Mouse (Mus musculus): Measurements from ENCODE around the gene Fbf1. TPM values are rescaled to one million over a fixed set of nuclear protein-coding genes. Genes with fewer than 3 reads are reported as not detected.

The Fbf1 gene
- total and polyA plus RNA-seq, 2 experiments from 2014 or later: 35.3 to 68.1 TPM

- H3K4me3 ChIP-seq (ENCODE audit: low read length): no peak overlapping the region
- H3K4me2 ChIP-seq (ENCODE audit: low read depth, low read length): no peak overlapping the region
- 0 out of 2 replicates have a peak overlapping the region, but pooled peaks have one; percentile 3 for H3K9ac ChIP-seq (replicated peaks; ENCODE audit: low read length)
- H3K9me3 ChIP-seq (ENCODE audit: low read length): no peaks in the 10 kb centered on the region
- H3K27me3 ChIP-seq (ENCODE audit: insufficient read depth, low read length): no peaks in the 10 kb centered on the region
- ATAC-seq (peak; percentile 85; the same call in 1 of the 2 replicates), DNase-seq (ENCODE audit: low spot score) (peak; percentile 69)
- TF ChIP-seq CTCF (IDR thresholded peaks at IDR 0.05; ENCODE audit: low read depth): no peak; the same call in 1 of the 2 replicates
- 0 out of 2 replicates have a peak, but pooled peaks cover 6% of the 10 kb centered on the region for H3K4me1 ChIP-seq (ENCODE audit: insufficient read depth, low read length)
- 17% methylated on average over 11 of the region's 11 CpGs for WGBS
- H3K27ac ChIP-seq: peak overlapping the region; percentile 78
- H3K36me3 ChIP-seq (ENCODE audit: insufficient read depth, low read length): no peaks in the 10 kb centered on the region
Measured at GRCm38 (mm10) chr11:116101931-116102381, 66.0 kb downstream of the Fbf1 start.

GRCm38 (mm10) chr11:116100839-116101238 is 67.1 kb downstream of the Fbf1 start:
- H3K27ac ChIP-seq: peak overlapping the region; percentile 78; the same call in 1 of the 2 replicates
- TF ChIP-seq CTCF (IDR thresholded peaks at IDR 0.05; ENCODE audit: low read depth): no peak
- no peak overlapping the region for H3K9ac ChIP-seq (replicated peaks; ENCODE audit: low read length)
- no peaks in the 10 kb centered on the region for H3K27me3 ChIP-seq (ENCODE audit: insufficient read depth, low read length)
- H3K4me3 ChIP-seq (ENCODE audit: low read length): no peak overlapping the region
- no peaks in the 10 kb centered on the region for H3K9me3 ChIP-seq (ENCODE audit: low read length)
- 82% methylated on average over 7 of the region's 7 CpGs for WGBS
- ATAC-seq (no peak), DNase-seq (ENCODE audit: low spot score) (no peak)
- H3K4me1 ChIP-seq (ENCODE audit: insufficient read depth, low read length): 0 out of 2 replicates have a peak, but pooled peaks cover 6% of the 10 kb centered on the region
- no peaks in the 10 kb centered on the region for H3K36me3 ChIP-seq (ENCODE audit: insufficient read depth, low read length)
- no peak overlapping the region for H3K4me2 ChIP-seq (ENCODE audit: low read depth, low read length)

GRCm38 (mm10) chr11:116100385-116100784 is 67.6 kb downstream of the Fbf1 start:
- no peak for TF ChIP-seq CTCF (IDR thresholded peaks at IDR 0.05; ENCODE audit: low read depth)

GRCm38 (mm10) chr11:116099462-116099861 is 68.5 kb downstream of the Fbf1 start:
- no peaks in the 10 kb centered on the region for H3K36me3 ChIP-seq (ENCODE audit: insufficient read depth, low read length)
- TF ChIP-seq CTCF (IDR thresholded peaks at IDR 0.05; ENCODE audit: low read depth): no peak
- H3K9me3 ChIP-seq (ENCODE audit: low read length): no peaks in the 10 kb centered on the region
- 0 out of 2 replicates have a peak, but pooled peaks cover 6% of the 10 kb centered on the region for H3K4me1 ChIP-seq (ENCODE audit: insufficient read depth, low read length)
- 88% methylated on average over 6 of the region's 6 CpGs for WGBS
- no peak overlapping the region for H3K9ac ChIP-seq (replicated peaks; ENCODE audit: low read length)
- H3K4me3 ChIP-seq (ENCODE audit: low read length): no peak overlapping the region
- no peak overlapping the region for H3K27ac ChIP-seq
- no peak overlapping the region for H3K4me2 ChIP-seq (ENCODE audit: low read depth, low read length)
- DNase-seq (ENCODE audit: low spot score) (no peak), ATAC-seq (no peak)
- H3K27me3 ChIP-seq (ENCODE audit: insufficient read depth, low read length): no peaks in the 10 kb centered on the region

More at GRCm38 (mm10) chr11:116100385-116100784, 67.6 kb downstream of the Fbf1 start:
- 78% methylated on average over 6 of the region's 6 CpGs for WGBS
- Histone ChIP-seq H3K36me3 (ENCODE audit: insufficient read depth, low read length) (no peaks in the 10 kb centered on the region), H3K4me2 (ENCODE audit: low read depth, low read length) (no peak overlapping the region), H3K4me3 (ENCODE audit: low read length) (no peak overlapping the region), H3K27me3 (ENCODE audit: insufficient read depth, low read length) (no peaks in the 10 kb centered on the region), H3K9me3 (ENCODE audit: low read length) (no peaks in the 10 kb centered on the region), H3K27ac (no peak overlapping the region), H3K4me1 (ENCODE audit: insufficient read depth, low read length) (0 out of 2 replicates have a peak, but pooled peaks cover 6% of the 10 kb centered on the region), H3K9ac (replicated peaks; ENCODE audit: low read length) (no peak overlapping the region)
- no peak for ATAC-seq
- DNase-seq (ENCODE audit: low spot score): no peak

- Histone ChIP-seq H3K4me3 (ENCODE audit: low read length) (no peak overlapping the region), H3K27me3 (ENCODE audit: insufficient read depth, low read length) (no peaks in the 10 kb centered on the region), H3K4me1 (ENCODE audit: insufficient read depth, low read length) (no peaks in the 10 kb centered on the region), H3K27ac (no peak overlapping the region), H3K9me3 (ENCODE audit: low read length) (no peaks in the 10 kb centered on the region), H3K9ac (replicated peaks; ENCODE audit: low read length) (no peak overlapping the region), H3K36me3 (ENCODE audit: insufficient read depth, low read length) (no peaks in the 10 kb centered on the region), H3K4me2 (ENCODE audit: low read depth, low read length) (no peak overlapping the region)
- TF ChIP-seq CTCF (IDR thresholded peaks at IDR 0.05; ENCODE audit: low read depth): no peak
- DNase-seq (ENCODE audit: low spot score): no peak
- WGBS: 73% methylated on average over 14 of the region's 14 CpGs
- no peak for ATAC-seq
Measured at GRCm38 (mm10) chr11:116098711-116099460, 69.1 kb downstream of the Fbf1 start.

GRCm38 (mm10) chr11:116096213-116097108 is 71.5 kb downstream of the Fbf1 start:
- peak; percentile 58 for TF ChIP-seq CTCF (IDR thresholded peaks at IDR 0.05; ENCODE audit: low read depth)
- ATAC-seq (no peak), DNase-seq (ENCODE audit: low spot score) (no peak)
- Histone ChIP-seq H3K9ac (replicated peaks; ENCODE audit: low read length) (no peak overlapping the region), H3K4me2 (ENCODE audit: low read depth, low read length) (no peak overlapping the region), H3K4me3 (ENCODE audit: low read length) (no peak overlapping the region), H3K27ac (no peak overlapping the region), H3K36me3 (ENCODE audit: insufficient read depth, low read length) (no peaks in the 10 kb centered on the region), H3K9me3 (ENCODE audit: low read length) (no peaks in the 10 kb centered on the region), H3K27me3 (ENCODE audit: insufficient read depth, low read length) (no peaks in the 10 kb centered on the region), H3K4me1 (ENCODE audit: insufficient read depth, low read length) (no peaks in the 10 kb centered on the region)
- 95% methylated on average over 5 of the region's 5 CpGs for WGBS

All from hindbrain, postnatal 0 days (tissue).